In the genomic region with DNA sequence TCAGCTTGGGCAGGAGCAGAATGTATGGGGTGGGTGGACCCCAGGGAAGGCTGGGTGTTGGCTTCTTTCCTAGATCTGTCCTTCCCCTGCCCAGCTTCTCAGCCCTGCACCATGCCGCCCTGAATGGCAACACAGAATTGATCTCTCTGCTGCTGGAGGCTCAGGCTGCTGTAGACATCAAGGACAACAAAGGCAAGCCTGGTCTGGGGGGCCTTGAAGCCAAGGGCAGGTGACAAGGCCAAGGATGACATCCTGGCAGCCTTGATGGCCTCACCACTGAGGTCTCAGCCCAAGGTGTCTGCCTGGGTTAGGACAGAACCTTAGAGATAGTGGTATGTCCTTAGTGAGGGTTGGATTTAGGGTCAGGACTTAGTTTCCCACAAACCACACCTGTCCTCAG, we compare ENCODE assay signal across 1 mouse cellular context.
TF ChIP-seq lines count a peak whose summit lies in the region.

No protein-coding gene starts in this region.

TF ChIP-seq in myocyte, 11 proteins besides CTCF, POLR2A, EP300 and RAD21:
- TF ChIP-seq MYOD1 (IDR thresholded peaks at IDR 0.05; ENCODE audit: control insufficient read depth in 1 of 3, insufficient read length in 2 of 3, low read depth in 2 of 3), result no peak
- no peak for TF ChIP-seq SRF (IDR thresholded peaks at IDR 0.05; ENCODE audit: control insufficient read depth, insufficient read length, low read depth)
- TF ChIP-seq REST (IDR thresholded peaks at IDR 0.05; ENCODE audit: insufficient read depth, insufficient read length), result no peak
- no peak for TF ChIP-seq USF1 (IDR thresholded peaks at IDR 0.05; ENCODE audit: low read depth)
- no peak for TF ChIP-seq POLR2AphosphoS2 (IDR thresholded peaks at IDR 0.05; ENCODE audit: insufficient read length, low read depth)
- TF ChIP-seq MAX (IDR thresholded peaks at IDR 0.05; ENCODE audit: low read depth), result no peak
- no peak for TF ChIP-seq CEBPB (IDR thresholded peaks at IDR 0.05; ENCODE audit: insufficient read depth, poor library complexity, severe bottlenecking)
- no peak for TF ChIP-seq MYOG (IDR thresholded peaks at IDR 0.05; ENCODE audit: control insufficient read depth in 1 of 3, insufficient read depth in 1 of 3, insufficient read length in 2 of 3, low read depth in 2 of 3)
- TF ChIP-seq E2F4 (IDR thresholded peaks at IDR 0.05; ENCODE audit: insufficient read depth), result no peak
- no peak for TF ChIP-seq TCF12 (IDR thresholded peaks at IDR 0.05; ENCODE audit: insufficient read depth, poor library complexity, severe bottlenecking)
